Mouse (Mus musculus): ENCODE data around the gene Fgf12. TPM values are rescaled to one million over a fixed set of nuclear protein-coding genes. Genes with fewer than 3 reads are reported as not detected.

Gene Fgf12
- polyA plus RNA-seq, 1 experiment from 2014 or later: 42.6 TPM

MicroRNAs encoded within 50 kb of the gene (microRNA counts, 519-probe panel; counts per million panel counts)
- microRNA mmu-miR-690: 2,279 counts per million, percentile 44 among the panel's probes with 10 or more counts

Small RNAs within 50 kb of the gene (microRNA-seq; reads per million reads assigned to microRNA genes)
- not detected for gene Mir690

Other genes with a start within 250 kb of the Fgf12 start
- gene Mb21d2, start 176.6 kb upstream of the Fgf12 start, polyA plus RNA-seq (2015; fragmentation: Nextera tagmentation; extraction: Ambion mirVana): 2.6 and 3.0 TPM in 2 replicates

Measured in heart, embryonic 16.5 days (tissue).